Mouse (Mus musculus) brain, embryonic 14.5 days (tissue): ENCODE results near the gene Rps5. TPM values are rescaled to one million over a fixed set of nuclear protein-coding genes. Genes with fewer than 3 reads are reported as not detected.

ENCODE experiments used
- DNase-seq: peaks from one replicate; pipeline ENCODE4 v3.0.0-alpha.2; 2011; ENCODE audit warnings: low read depth
- CTCF ChIP-seq: fragments of 200-500 bp; IDR thresholded peaks from 2 replicates; pipeline ENCODE4 v1.5.1; 2012; ENCODE audit warnings: inconsistent platforms, mild to moderate bottlenecking, moderate library complexity, borderline replicate concordance; ENCODE audit not compliant: insufficient read depth, insufficient read length; ENCODE audit errors: extremely low read depth
- POLR2A ChIP-seq: fragments of 200-500 bp; IDR thresholded peaks from 2 replicates; pipeline ENCODE4 v1.6.1; 2012; ENCODE audit warnings: mild to moderate bottlenecking, inconsistent platforms, borderline replicate concordance; ENCODE audit not compliant: poor library complexity, insufficient read depth, insufficient read length, severe bottlenecking; ENCODE audit errors: extremely low read depth
- polyA plus RNA-seq: library from polyadenylated mRNA; depleted of rRNA; stranded (reverse); fragments of >200 nt; gene quantifications from 2 replicates; pipeline ENCODE4 v1.2.3, GENCODE M21; 2012; rRNA removed

Rps5 gene
- polyA plus RNA-seq, 1 experiment, result 2,137 TPM

DNA sequence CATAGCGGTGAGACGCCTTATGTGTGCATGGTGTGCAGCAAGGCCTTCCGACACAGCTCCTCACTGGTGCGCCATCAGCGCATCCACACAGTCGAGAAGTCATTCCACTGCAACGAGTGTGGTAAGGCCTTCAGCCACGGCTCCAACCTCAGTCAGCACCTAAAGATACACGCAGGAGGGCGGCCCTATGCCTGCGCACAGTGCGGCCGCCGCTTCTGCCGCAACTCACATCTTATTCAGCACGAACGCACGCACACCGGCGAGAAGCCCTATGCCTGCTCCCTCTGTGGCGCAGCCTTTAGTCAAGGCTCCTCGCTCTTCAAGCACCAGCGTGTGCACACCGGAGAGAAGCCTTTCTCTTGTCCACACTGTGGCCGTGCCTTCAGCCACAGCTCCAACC is 48.8 kb downstream of the Rps5 start:
- no peak for TF ChIP-seq CTCF
- TF ChIP-seq POLR2A, result no peak
- DNase-seq, result no peak

Other genes with a start within 250 kb of the Rps5 start
- gene Vmn2r55, start 237.3 kb upstream of the Rps5 start, polyA plus RNA-seq, result not detected in 2 replicates
- gene Vmn2r56, start 187.3 kb upstream of the Rps5 start, polyA plus RNA-seq, result 0.01 TPM in 2 replicates
- gene Zscan18, start 118.7 kb upstream of the Rps5 start, polyA plus RNA-seq, result 21.8 and 25.6 TPM in 2 replicates
- gene Zfp329, start 103.4 kb upstream of the Rps5 start, polyA plus RNA-seq, result 19.1 and 22.6 TPM in 2 replicates
- gene Zfp110, start 87.5 kb upstream of the Rps5 start, polyA plus RNA-seq, result 11.4 and 13.4 TPM in 2 replicates
- gene Zfp128, start 41.1 kb upstream of the Rps5 start, polyA plus RNA-seq, result 9.4 and 10.5 TPM in 2 replicates
- 14.2 and 17.8 TPM in 2 replicates for gene Zscan22, start 24.5 kb upstream of the Rps5 start, polyA plus RNA-seq
- gene Rnf225, start 5.1 kb downstream of the Rps5 start, polyA plus RNA-seq, result 2.6 and 3.3 TPM in 2 replicates
- 14.1 and 16.1 TPM in 2 replicates for gene Zfp324, start 43.5 kb downstream of the Rps5 start, polyA plus RNA-seq
- 14.2 and 16.5 TPM in 2 replicates for gene Zfp446, start 55.6 kb downstream of the Rps5 start, polyA plus RNA-seq
- 0.75 and 1.9 TPM in 2 replicates for gene Slc27a5, start 75.9 kb downstream of the Rps5 start, polyA plus RNA-seq
- gene Trim28, start 76.8 kb downstream of the Rps5 start, polyA plus RNA-seq, result 585 and 651 TPM in 2 replicates
- gene Zbtb45, start 87.7 kb downstream of the Rps5 start, polyA plus RNA-seq, result 54.8 and 54.9 TPM in 2 replicates
- gene Chmp2a, start 112.5 kb downstream of the Rps5 start, polyA plus RNA-seq, result 166 and 170 TPM in 2 replicates
- gene Ube2m, start 116.0 kb downstream of the Rps5 start, polyA plus RNA-seq, result 373 and 391 TPM in 2 replicates
- gene Mzf1, start 132.5 kb downstream of the Rps5 start, polyA plus RNA-seq, result 11.8 and 11.9 TPM in 2 replicates
- 0.03 and 0.07 TPM in 2 replicates for gene Vmn1r85, start 172.9 kb downstream of the Rps5 start, polyA plus RNA-seq
- 0.03 TPM in 1 of 2 replicates, not detected in the other for gene Vmn1r86, start 197.6 kb downstream of the Rps5 start, polyA plus RNA-seq
- not detected in 2 replicates for gene Vmn1r87, start 217.9 kb downstream of the Rps5 start, polyA plus RNA-seq
- gene Vmn1r88, start 237.3 kb downstream of the Rps5 start, polyA plus RNA-seq, result not detected in 2 replicates